Mouse (Mus musculus): ENCODE data around the gene U2af2.

GRCm38 (mm10) chr7:5101066-5101663, 39.2 kb downstream of the U2af2 start:
- TF ChIP-seq CTCF (IDR thresholded peaks at IDR 0.05; ENCODE audit: control insufficient read depth, insufficient read depth, low read length) (no peak), POLR2A (IDR thresholded peaks at IDR 0.05; ENCODE audit: borderline replicate concordance, control insufficient read depth, low read depth, low read length) (no peak)

Data from bone marrow, adult 2 months (tissue).